Mouse (Mus musculus) liver, embryonic 11.5 days (tissue): ENCODE data around the gene Vps37d. TPM values are rescaled to one million over a fixed set of nuclear protein-coding genes. Genes with fewer than 3 reads are reported as not detected.

ENCODE experiments used
- ATAC-seq: fragments of 200-750 bp; cut with Nextera tagmentation; replicated peaks from 2 replicates; pipeline ENCODE4 v1.8.0; 2017; ENCODE audit warnings: moderate number of reproducible peaks, mild to moderate bottlenecking, moderate TSS enrichment, moderate library complexity; ENCODE audit not compliant: low FRiP score
- DNase-seq: peaks from one replicate; pipeline ENCODE4 v3.0.0-alpha.2; 2017; ENCODE audit warnings: low spot score
- H3K27ac ChIP-seq: fragments of 300-500 bp; sonication (generic); 2 replicates; pipeline ENCODE4 v1.5.1; 2014; ENCODE audit warnings: mild to moderate bottlenecking, low read depth, low read length, control low read depth
- H3K27me3 ChIP-seq: fragments of 300-500 bp; sonication (generic); replicated peaks from 2 replicates; pipeline ENCODE4 v1.6.1; 2014; ENCODE audit warnings: low read length, mixed read lengths; ENCODE audit not compliant: control insufficient read depth, insufficient read depth
- H3K36me3 ChIP-seq: fragments of 300-500 bp; sonication (generic); 2 replicates; pipeline ENCODE4 v1.6.1; 2014; ENCODE audit warnings: mild to moderate bottlenecking, low read length, moderate library complexity, mixed read lengths; ENCODE audit not compliant: control insufficient read depth, insufficient read depth
- H3K4me1 ChIP-seq: fragments of 300-500 bp; sonication (generic); replicated peaks from 2 replicates; pipeline ENCODE4 v1.6.1; 2014; ENCODE audit warnings: low read length, mixed read lengths; ENCODE audit not compliant: control insufficient read depth, insufficient read depth
- H3K4me2 ChIP-seq: fragments of 300-500 bp; sonication (generic); 2 replicates; pipeline ENCODE4 v1.6.1; 2014; ENCODE audit warnings: mild to moderate bottlenecking, control low read depth, moderate library complexity
- H3K4me3 ChIP-seq: fragments of 300-500 bp; sonication (generic); 2 replicates; pipeline ENCODE4 v1.5.1; 2014; ENCODE audit warnings: low read depth, low read length, control low read depth
- H3K9ac ChIP-seq: fragments of 300-500 bp; sonication (generic); 2 replicates; pipeline ENCODE4 v1.6.1; 2014; ENCODE audit warnings: low read depth, low read length, control low read depth
- H3K9me3 ChIP-seq: fragments of 300-500 bp; sonication (generic); 2 replicates; pipeline ENCODE4 v1.6.1; 2016; ENCODE audit warnings: low read length, inconsistent platforms, mixed read lengths; ENCODE audit not compliant: control insufficient read depth
- WGBS: fragments of 180-500 bp; shearing (Covaris S2); extraction: QIAGEN DNeasy Blood & Tissue Kit; methylation state at CpG from one replicate; pipeline ENCODE4 v1.1.7; 2014; 5-methylcytosine and 5-hydroxymethylcytosine counted together
- polyA plus RNA-seq: library from polyadenylated mRNA; unstranded; fragments of >200 nt; fragmentation: Nextera tagmentation; extraction: Ambion mirVana; gene quantifications from 2 replicates; pipeline ENCODE4 v1.2.1, GENCODE M21; 2014

The Vps37d gene
- polyA plus RNA-seq, 1 experiment from 2014 or later, result 3.0 TPM

GRCm38 (mm10) chr5:135080539-135080938 is 2.5 kb upstream of the Vps37d start:
- no peak for DNase-seq

DNA sequence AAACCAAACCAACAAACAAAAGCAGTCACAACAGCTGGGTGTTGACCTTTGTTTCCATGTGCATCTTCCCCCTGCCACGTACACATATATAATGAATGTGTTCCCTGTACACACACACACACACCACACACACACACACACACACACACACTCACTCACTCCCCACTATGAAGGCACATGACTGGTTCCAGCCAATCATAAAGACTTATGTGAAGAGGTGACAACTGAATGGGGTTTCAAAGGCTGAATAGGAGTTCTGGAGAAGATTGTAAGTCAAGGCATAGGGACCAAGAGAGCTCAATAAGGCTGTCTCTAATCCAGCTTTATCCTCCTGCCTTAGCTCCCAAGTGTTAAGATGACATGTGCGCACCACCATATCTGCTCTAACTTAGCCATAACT is 1.5 kb upstream of the Vps37d start:
- H3K36me3 ChIP-seq, result no peaks in the 10 kb centered on the region
- H3K9ac ChIP-seq, result no peak overlapping the region
- no peak overlapping the region for H3K27ac ChIP-seq
- H3K4me2 ChIP-seq, result no peak overlapping the region
- WGBS, result 90% methylated on average over 2 of the region's 2 CpGs
- no peaks in the 10 kb centered on the region for H3K9me3 ChIP-seq
- no peak overlapping the region for H3K4me3 ChIP-seq
- peaks cover 9% of the 10 kb centered on the region; the same call in 1 of the 2 replicates for H3K4me1 ChIP-seq
- no peak for ATAC-seq
- H3K27me3 ChIP-seq, result peaks cover 7% of the 10 kb centered on the region
- DNase-seq, result no peak

More at GRCm38 (mm10) chr5:135080539-135080938, 2.5 kb upstream of the Vps37d start:
- Histone ChIP-seq H3K4me2 (no peak overlapping the region), H3K27ac (no peak overlapping the region), H3K27me3 (peaks cover 7% of the 10 kb centered on the region), H3K9me3 (no peaks in the 10 kb centered on the region), H3K4me1 (peaks cover 9% of the 10 kb centered on the region; the same call in 1 of the 2 replicates), H3K4me3 (no peak overlapping the region), H3K36me3 (no peaks in the 10 kb centered on the region), H3K9ac (no peak overlapping the region)
- 79% methylated on average over 5 of the region's 5 CpGs for WGBS
- no peak for ATAC-seq

DNA sequence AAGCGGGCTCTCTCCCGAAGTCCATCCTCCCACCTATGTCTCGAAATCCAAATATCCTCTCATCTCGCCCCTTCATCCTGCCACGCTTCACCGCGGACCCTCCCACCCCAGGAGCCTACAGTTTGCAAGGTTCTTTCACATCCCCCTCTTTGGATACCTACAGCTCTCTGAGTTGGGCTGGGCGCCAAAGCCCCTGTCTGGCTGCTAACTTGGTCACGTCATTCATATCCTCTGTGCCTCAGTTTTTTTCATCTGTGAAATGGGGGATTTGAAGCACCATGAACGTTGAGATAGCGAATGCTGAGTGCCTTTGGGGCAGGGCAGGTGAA is 380 bp upstream of the Vps37d start:
- no peaks in the 10 kb centered on the region for H3K9me3 ChIP-seq
- ATAC-seq (peak; percentile 37), DNase-seq (no peak)
- no peak overlapping the region for H3K27ac ChIP-seq
- H3K4me3 ChIP-seq, result peak overlapping the region; percentile 63
- WGBS, result 2% methylated on average over 11 of the region's 11 CpGs
- peak overlapping the region; percentile 86 for H3K4me2 ChIP-seq
- H3K27me3 ChIP-seq, result peaks cover 7% of the 10 kb centered on the region
- peak overlapping the region; percentile 7; the same call in 1 of the 2 replicates for H3K9ac ChIP-seq
- no peaks in the 10 kb centered on the region for H3K36me3 ChIP-seq
- peaks cover 11% of the 10 kb centered on the region; the same call in 1 of the 2 replicates for H3K4me1 ChIP-seq

GRCm38 (mm10) chr5:135076931-135077505 is 1.0 kb downstream of the Vps37d start:
- DNase-seq, result no peak
- H3K4me1 ChIP-seq, result peaks cover 16% of the 10 kb centered on the region
- no peaks in the 10 kb centered on the region for H3K9me3 ChIP-seq
- WGBS, result 51% methylated on average over 14 of the region's 14 CpGs
- no peak overlapping the region for H3K27ac ChIP-seq
- ATAC-seq, result no peak
- H3K4me3 ChIP-seq, result peak overlapping the region; percentile 63
- peak overlapping the region; percentile 86 for H3K4me2 ChIP-seq
- H3K36me3 ChIP-seq, result no peaks in the 10 kb centered on the region
- H3K9ac ChIP-seq, result no peak overlapping the region; the same call in 1 of the 2 replicates
- H3K27me3 ChIP-seq, result peaks cover 7% of the 10 kb centered on the region; the same call in 1 of the 2 replicates

DNA sequence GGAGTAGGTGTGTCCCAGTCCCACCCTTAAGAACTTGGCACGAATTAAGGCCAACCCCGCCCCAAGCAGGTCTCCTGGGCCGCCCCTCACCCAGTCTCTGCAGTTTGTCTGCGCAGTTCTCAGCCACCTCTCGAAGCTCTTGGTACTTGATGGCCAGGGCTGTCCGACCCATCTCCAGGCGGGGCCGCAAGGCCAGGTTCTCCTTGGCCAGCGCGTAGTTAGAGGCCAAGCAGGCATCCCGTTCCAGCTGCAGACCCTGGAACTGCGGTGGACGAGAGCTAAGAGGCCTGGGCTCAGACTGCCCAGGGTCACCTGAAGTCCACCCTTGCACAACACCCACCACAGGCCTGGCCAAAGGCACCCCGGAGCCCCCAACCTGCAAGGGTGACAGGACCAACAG is 1.7 kb downstream of the Vps37d start:
- no peak overlapping the region for H3K9ac ChIP-seq
- no peak overlapping the region for H3K4me2 ChIP-seq
- no peak for DNase-seq
- H3K4me1 ChIP-seq, result peaks cover 16% of the 10 kb centered on the region
- H3K36me3 ChIP-seq, result no peaks in the 10 kb centered on the region
- no peak overlapping the region for H3K27ac ChIP-seq
- H3K27me3 ChIP-seq, result peaks cover 7% of the 10 kb centered on the region; the same call in 1 of the 2 replicates
- 86% methylated on average over 14 of the region's 14 CpGs for WGBS
- H3K9me3 ChIP-seq, result no peaks in the 10 kb centered on the region
- 0 out of 2 replicates have a peak overlapping the region, but pooled peaks have one; percentile 5 for H3K4me3 ChIP-seq
- ATAC-seq, result no peak

GRCm38 (mm10) chr5:135075655-135076054 is 2.4 kb downstream of the Vps37d start:
- DNase-seq, result no peak
- Histone ChIP-seq H3K4me2 (no peak overlapping the region), H3K9ac (no peak overlapping the region), H3K27me3 (peaks cover 5% of the 10 kb centered on the region; the same call in 1 of the 2 replicates), H3K4me3 (no peak overlapping the region), H3K9me3 (no peaks in the 10 kb centered on the region), H3K27ac (no peak overlapping the region), H3K4me1 (peaks cover 16% of the 10 kb centered on the region), H3K36me3 (no peaks in the 10 kb centered on the region)
- ATAC-seq, result no peak
- 55% methylated on average over 4 of the region's 4 CpGs for WGBS

- H3K9me3 ChIP-seq, result no peaks in the 10 kb centered on the region
- no peak overlapping the region for H3K4me3 ChIP-seq
- no peaks in the 10 kb centered on the region for H3K27me3 ChIP-seq
- H3K4me1 ChIP-seq, result peaks cover 18% of the 10 kb centered on the region
- DNase-seq (no peak), ATAC-seq (no peak)
- H3K27ac ChIP-seq, result no peak overlapping the region
- WGBS, result 44% methylated on average over 26 of the region's 26 CpGs
- peak overlapping the region; percentile 32 for H3K9ac ChIP-seq
- peak overlapping the region; percentile 40 for H3K4me2 ChIP-seq
- no peaks in the 10 kb centered on the region for H3K36me3 ChIP-seq
These were observed 4.5 kb downstream of the Vps37d start for GRCm38 (mm10) chr5:135073349-135074150.

DNA sequence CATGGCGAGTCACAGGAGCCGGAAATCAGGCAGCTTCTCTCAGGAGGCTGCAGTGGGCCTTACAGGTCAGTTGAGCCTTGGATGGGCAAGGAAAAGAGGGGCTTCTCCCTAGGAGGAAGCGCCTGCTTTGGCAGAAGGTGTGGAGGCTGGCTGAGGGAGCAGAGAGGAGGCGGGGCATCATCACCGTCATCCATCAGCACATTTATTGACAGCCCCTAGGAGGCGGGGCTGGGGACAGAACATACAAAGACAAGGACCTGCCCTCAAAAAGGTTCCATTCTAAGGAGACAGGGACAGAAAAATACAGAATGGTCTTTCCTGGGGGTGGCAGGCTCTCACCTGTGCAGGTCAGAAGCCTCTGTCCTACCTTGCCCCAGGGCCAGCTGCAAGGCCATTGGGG is 5.3 kb downstream of the Vps37d start:
- Histone ChIP-seq H3K4me2 (no peak overlapping the region), H3K27ac (no peak overlapping the region), H3K36me3 (no peaks in the 10 kb centered on the region), H3K4me1 (peaks cover 16% of the 10 kb centered on the region), H3K9ac (no peak overlapping the region), H3K27me3 (no peaks in the 10 kb centered on the region), H3K9me3 (no peaks in the 10 kb centered on the region), H3K4me3 (no peak overlapping the region)
- DNase-seq (no peak), ATAC-seq (no peak)
- WGBS, result 52% methylated on average over 6 of the region's 6 CpGs
